In the genomic region with DNA sequence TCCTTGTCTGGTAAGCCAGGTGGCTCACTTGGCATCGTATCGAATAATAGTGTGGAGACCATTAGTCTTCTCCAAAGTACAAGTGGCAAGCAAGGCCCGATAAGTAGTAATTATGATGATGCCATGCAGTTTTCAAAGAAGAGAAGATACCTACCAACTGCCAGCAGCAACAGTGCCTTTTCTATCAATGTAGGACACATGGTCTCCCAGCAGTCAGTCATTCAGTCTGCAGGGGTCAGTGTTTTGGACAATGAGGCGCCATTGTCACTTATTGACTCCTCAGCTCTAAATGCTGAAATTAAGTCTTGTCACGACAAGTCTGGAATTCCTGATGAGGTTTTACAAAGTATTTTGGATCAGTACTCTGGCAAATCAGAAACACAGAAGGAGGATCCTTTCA, we compare ENCODE assay signal across 9 mouse cellular contexts. TPM values are rescaled to one million over a fixed set of nuclear protein-coding genes. Genes with fewer than 3 reads are reported as not detected.
DNase-seq lines count a peak whose midpoint lies in the region; ATAC-seq and TF ChIP-seq lines count a peak whose summit lies in the region.
"Had no signal": no experiment of that assay in that cellular context is flagged by ENCODE, and none has a peak within 500 bp of the region (broad histone marks: within the 10 kb centered on the region; RNA-seq: fewer than 3 reads in every experiment).

No protein-coding gene starts in this region.

- peaks cover 20% of the 10 kb centered on the region for H3K36me3 ChIP-seq in hindbrain, embryonic 12.5 days
- H3K36me3 ChIP-seq in hindbrain, embryonic 16.5 days (ENCODE audit: control insufficient read depth, insufficient read depth, low read length) = peaks cover 6% of the 10 kb centered on the region; the same call in 1 of the 2 replicates
- H3K36me3 ChIP-seq in ES-Bruce4 (ENCODE audit: control insufficient read depth, insufficient read depth, low read length, poor library complexity, severe bottlenecking) = peaks cover 40% of the 10 kb centered on the region
- peaks cover 35% of the 10 kb centered on the region for H3K36me3 ChIP-seq in forebrain, embryonic 13.5 days (ENCODE audit: poor library complexity, severe bottlenecking)
- H3K36me3 ChIP-seq in liver, postnatal 0 days (replicated peaks; ENCODE audit: insufficient read depth, low read length) = peaks cover 12% of the 10 kb centered on the region; the same call in 1 of the 2 replicates

- WGBS in hindbrain, embryonic 12.5 days = 88% methylated on average over 5 of the region's 5 CpGs
- WGBS in hindbrain, embryonic 16.5 days = 73% methylated on average over 5 of the region's 5 CpGs
- 83% methylated on average over 5 of the region's 5 CpGs for WGBS in forebrain, embryonic 13.5 days
- 86% methylated on average over 5 of the region's 5 CpGs for WGBS in liver, postnatal 0 days (ENCODE audit: insufficient replicate concordance)

- peak overlapping the region; percentile 93; the same call in 1 of the 2 replicates for H3K4me2 ChIP-seq in hindbrain, embryonic 12.5 days (replicated peaks)
- no peak overlapping the region for H3K4me2 ChIP-seq in hindbrain, embryonic 16.5 days (ENCODE audit: low read length)
- peak overlapping the region; percentile 90 for H3K4me2 ChIP-seq in forebrain, embryonic 13.5 days
- H3K4me2 ChIP-seq in liver, postnatal 0 days (ENCODE audit: low read depth, low read length) = peak overlapping the region; percentile 89

- TF ChIP-seq EP300 in ES-Bruce4 (IDR thresholded peaks at IDR 0.05; ENCODE audit: insufficient read depth, low read depth, low read length) = no peak
- no peak for TF ChIP-seq EP300 in liver, postnatal 0 days (IDR thresholded peaks at IDR 0.05; ENCODE audit: low read depth)

- H3K27ac ChIP-seq in hindbrain, embryonic 12.5 days = no peak overlapping the region
- no peak overlapping the region for H3K27ac ChIP-seq in hindbrain, embryonic 16.5 days (ENCODE audit: low read depth, low read length)
- H3K27ac ChIP-seq in ES-Bruce4 (ENCODE audit: insufficient read depth, low read length) = peak overlapping the region; percentile 38; the same call in 1 of the 2 replicates
- no peak overlapping the region for H3K27ac ChIP-seq in forebrain, embryonic 13.5 days
- no peak overlapping the region for H3K27ac ChIP-seq in liver, postnatal 0 days (ENCODE audit: low read depth)

- no peak for TF ChIP-seq CTCF in ES-Bruce4 (IDR thresholded peaks at IDR 0.05; ENCODE audit: low read depth, low read length)
- no peak for TF ChIP-seq CTCF in liver, postnatal 0 days (IDR thresholded peaks at IDR 0.05; ENCODE audit: low read depth)

- no peak for TF ChIP-seq POLR2A in ES-Bruce4 (IDR thresholded peaks at IDR 0.05; ENCODE audit: insufficient read depth, low read length)

- H3K9ac ChIP-seq in hindbrain, embryonic 12.5 days = no peak overlapping the region
- H3K9ac ChIP-seq in hindbrain, embryonic 16.5 days (ENCODE audit: low read depth, low read length) = no peak overlapping the region
- no peak overlapping the region for H3K9ac ChIP-seq in ES-Bruce4 (ENCODE audit: low read depth, poor library complexity, severe bottlenecking)
- no peak overlapping the region for H3K9ac ChIP-seq in forebrain, embryonic 13.5 days
- no peak overlapping the region for H3K9ac ChIP-seq in liver, postnatal 0 days (replicated peaks)

- H3K4me3 ChIP-seq in hindbrain, embryonic 12.5 days = no peak overlapping the region
- H3K4me3 ChIP-seq in hindbrain, embryonic 16.5 days (ENCODE audit: low read length) = no peak overlapping the region
- H3K4me3 ChIP-seq in ES-Bruce4 (ENCODE audit: low read depth, low read length) = no peak overlapping the region
- H3K4me3 ChIP-seq in forebrain, embryonic 13.5 days = peak overlapping the region; percentile 9; the same call in 1 of the 2 replicates
- H3K4me3 ChIP-seq in liver, postnatal 0 days (ENCODE audit: low read depth, low read length) = peak overlapping the region; percentile 88; the same call in 1 of the 2 replicates

- no peaks in the 10 kb centered on the region for H3K9me3 ChIP-seq in hindbrain, embryonic 12.5 days (replicated peaks)
- H3K9me3 ChIP-seq in hindbrain, embryonic 16.5 days (ENCODE audit: control insufficient read depth, low read length) = no peaks in the 10 kb centered on the region
- H3K9me3 ChIP-seq in ES-Bruce4 (replicated peaks; ENCODE audit: control insufficient read depth, insufficient read depth, low read length, poor library complexity, severe bottlenecking) = no peaks in the 10 kb centered on the region
- H3K9me3 ChIP-seq in forebrain, embryonic 13.5 days (replicated peaks) = no peaks in the 10 kb centered on the region
- H3K9me3 ChIP-seq in liver, postnatal 0 days (ENCODE audit: low read length) = no peaks in the 10 kb centered on the region

- ATAC-seq in hindbrain, embryonic 12.5 days (ENCODE audit: low FRiP score) = no peak
- ATAC-seq in hindbrain, embryonic 16.5 days = no peak
- no peak for ATAC-seq in forebrain, embryonic 13.5 days
- no peak for ATAC-seq in liver, postnatal 0 days

- H3K27me3 ChIP-seq in hindbrain, embryonic 12.5 days = no peaks in the 10 kb centered on the region
- no peaks in the 10 kb centered on the region for H3K27me3 ChIP-seq in hindbrain, embryonic 16.5 days (replicated peaks; ENCODE audit: control insufficient read depth, insufficient read depth, low read length)
- no peaks in the 10 kb centered on the region for H3K27me3 ChIP-seq in ES-Bruce4 (ENCODE audit: control insufficient read depth, insufficient read depth, low read length, poor library complexity, severe bottlenecking)
- H3K27me3 ChIP-seq in forebrain, embryonic 13.5 days = no peaks in the 10 kb centered on the region
- no peaks in the 10 kb centered on the region for H3K27me3 ChIP-seq in liver, postnatal 0 days (ENCODE audit: insufficient read depth, low read length)

- DNase-seq in liver, postnatal 0 days = no peak
- DNase-seq in left cerebral cortex, adult 9 months (ENCODE audit: low spot score in 2 of 2) = no peak
- DNase-seq in adrenal gland, adult 18-20 months (ENCODE audit: low spot score in 2 of 2) = no peak
- DNase-seq in left cerebral cortex, adult 18-20 months (ENCODE audit: low spot score in 2 of 2) = no peak
- DNase-seq: right cerebral cortex, postnatal 25 days had no signal

- H3K4me1 ChIP-seq in hindbrain, embryonic 12.5 days = peaks cover 34% of the 10 kb centered on the region
- H3K4me1 ChIP-seq in hindbrain, embryonic 16.5 days (ENCODE audit: control insufficient read depth, insufficient read depth, low read depth, low read length) = peaks cover 29% of the 10 kb centered on the region
- no peaks in the 10 kb centered on the region for H3K4me1 ChIP-seq in ES-Bruce4 (ENCODE audit: control insufficient read depth, insufficient read depth, low read length)
- peaks cover 36% of the 10 kb centered on the region for H3K4me1 ChIP-seq in forebrain, embryonic 13.5 days
- H3K4me1 ChIP-seq in liver, postnatal 0 days (ENCODE audit: insufficient read depth) = peaks cover 23% of the 10 kb centered on the region

RNA-seq across cellular contexts. Expression of a gene that starts 2.1 kb away (rescaled TPM):
- 33.6 and 37.0 TPM in 2 replicates for polyA plus RNA-seq in hindbrain, embryonic 12.5 days (2016; fragmentation: Nextera tagmentation; extraction: Ambion mirVana)
- 16.3 and 20.1 TPM in 2 replicates for polyA plus RNA-seq in hindbrain, embryonic 16.5 days (2015; fragmentation: Nextera tagmentation; extraction: Ambion mirVana)
- 94.4 and 98.1 TPM in 2 replicates for polyA plus RNA-seq in ES-Bruce4 (2011; ENCODE audit: insufficient read depth, insufficient read length, low read depth, missing spikeins)
- 26.6 and 27.9 TPM in 2 replicates for polyA plus RNA-seq in forebrain, embryonic 13.5 days (2015; fragmentation: Nextera tagmentation; extraction: Ambion mirVana)
- polyA plus RNA-seq in liver, postnatal 0 days (2015; fragmentation: Nextera tagmentation; extraction: Ambion mirVana) = 7.2 TPM in 2 replicates
- total RNA-seq in adrenal gland, adult 18-20 months (2021) = 10 to 100 TPM; 15.3 to 19.7 TPM
- 10 to 100 TPM; 34.5 to 34.9 TPM for total RNA-seq in left cerebral cortex, adult 18-20 months (2021)

Comparison
In these comparisons a context has a peak if more than half of its experiments do, and no peak if none do; other contexts are left out.
1. H3K4me3 ChIP-seq: peak in forebrain, embryonic 13.5 days (single experiment) and liver, postnatal 0 days (single experiment); none in hindbrain, embryonic 12.5 days (single experiment), hindbrain, embryonic 16.5 days (single experiment) and ES-Bruce4 (single experiment).